ENCODE assay signal across 8 mouse cellular contexts in the genomic region with DNA sequence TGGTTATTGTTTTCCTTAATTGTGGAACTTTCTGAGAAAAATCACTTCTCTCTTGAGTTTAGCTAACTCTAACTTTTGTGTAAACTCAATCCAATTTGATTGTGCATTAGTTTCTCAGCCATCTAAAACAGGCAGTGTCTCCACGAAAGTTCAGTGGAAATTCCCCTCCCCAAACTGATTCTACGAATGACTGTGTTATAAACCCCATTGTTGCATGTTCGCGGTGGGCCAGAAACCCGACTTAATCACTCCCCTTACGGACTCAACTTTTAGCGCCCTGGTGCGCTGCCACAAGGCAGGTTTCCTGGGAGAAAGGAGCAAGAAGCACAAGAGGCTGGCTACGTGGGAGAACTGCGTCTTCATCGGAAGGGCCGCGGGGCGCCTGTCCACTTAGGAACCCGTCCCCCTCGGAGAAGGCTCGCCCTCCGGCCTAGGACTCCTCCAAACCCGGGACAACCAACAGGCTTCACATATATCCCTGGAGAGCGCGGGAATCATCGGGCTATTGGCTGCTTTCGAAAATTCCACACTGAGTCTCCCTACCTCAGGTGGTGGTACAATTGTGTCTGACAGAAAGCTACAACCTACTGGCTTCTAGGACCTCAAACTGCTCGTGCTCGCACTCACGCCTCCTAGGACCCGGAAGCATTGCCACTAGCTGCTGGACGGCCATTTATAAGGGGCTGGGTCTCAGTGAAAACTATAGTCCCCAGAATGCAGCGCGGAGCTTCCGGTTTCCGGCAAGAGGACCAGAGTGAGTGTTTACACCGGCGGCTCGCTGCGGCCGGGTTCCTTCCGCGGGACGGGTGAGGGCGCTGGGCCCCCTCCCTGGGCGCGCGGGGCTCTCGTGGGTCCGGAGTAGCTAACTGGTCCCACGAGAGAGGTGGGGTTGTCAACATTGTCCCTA. TPM values are rescaled to one million over a fixed set of nuclear protein-coding genes. Genes with fewer than 3 reads are reported as not detected.
A peak's percentile ranks its signal among the peaks of the same experiment; 100 is the strongest.
DNase-seq lines count a peak whose midpoint lies in the region; ATAC-seq lines count a peak whose summit lies in the region.

TSS of gene Ubl7 (plus strand) at position 726 of the 907 bp plus-strand sequence.

- H3K4me3 ChIP-seq in hindbrain, embryonic 15.5 days, result peak within 1 kb of the TSS; percentile 88

- peak; percentile 97 for ATAC-seq in hindbrain, embryonic 15.5 days (ENCODE audit: low FRiP score, low read depth)

- H3K9ac ChIP-seq in hindbrain, embryonic 15.5 days, result peak within 1 kb of the TSS; percentile 75

- H3K4me2 ChIP-seq in hindbrain, embryonic 15.5 days, result peak within 1 kb of the TSS; percentile 93

- no peaks in the 10 kb centered on the region for H3K9me3 ChIP-seq in hindbrain, embryonic 15.5 days

- H3K4me1 ChIP-seq in hindbrain, embryonic 15.5 days (replicated peaks), result peaks cover 20% of the 10 kb centered on the region

- peaks cover 9% of the 10 kb centered on the region; the same call in 1 of the 2 replicates for H3K36me3 ChIP-seq in hindbrain, embryonic 15.5 days

- WGBS in hindbrain, embryonic 15.5 days, result under 1% methylated on average over 47 of the region's 47 CpGs

- H3K27ac ChIP-seq in hindbrain, embryonic 15.5 days (replicated peaks), result peak within 1 kb of the TSS; percentile 83

- no peaks in the 10 kb centered on the region for H3K27me3 ChIP-seq in hindbrain, embryonic 15.5 days

- peak; percentile 92 for DNase-seq in T-cell, adult 2 months (ENCODE audit: low spot score)
- DNase-seq in cerebellum, postnatal 36 days, result peak; percentile 91 to 92
- peak; percentile 91 to 94 for DNase-seq in frontal cortex, postnatal 36 days (ENCODE audit: low spot score in 2 of 2)
- peak; percentile 86 for DNase-seq in left cerebral cortex, adult 11 months (ENCODE audit: low spot score)
- peak; percentile 93 to 95 for DNase-seq in lung, postnatal 4 days
- peak; percentile 78 for DNase-seq in retina, postnatal 7 days (ENCODE audit: low read depth, low spot score)
- DNase-seq in urinary bladder, adult 2 months (ENCODE audit: low spot score), result peak; percentile 73

RNA-seq across cellular contexts. Expression of gene Ubl7, which starts in this region (rescaled TPM):
- polyA plus RNA-seq in hindbrain, embryonic 15.5 days (2015; fragmentation: Nextera tagmentation; extraction: Ambion mirVana), result 164 and 172 TPM in 2 replicates
- polyA plus RNA-seq in urinary bladder, adult 2 months (2012; rRNA removed), result 69.2 and 74.7 TPM in 2 replicates

Comparison
In these comparisons a context has a peak if more than half of its experiments do, and no peak if none do; other contexts are left out.
1. Peak in every context shown above with its lines: DNase-seq, ATAC-seq, H3K4me3 ChIP-seq and H3K27ac ChIP-seq.